Mouse (Mus musculus): ENCODE results near the gene Aadac. TPM values are rescaled to one million over a fixed set of nuclear protein-coding genes. Genes with fewer than 3 reads are reported as not detected.

Gene Aadac
- polyA plus RNA-seq (2015; fragmentation: Nextera tagmentation; extraction: Ambion mirVana): 2.6 TPM in 1 of 2 replicates, not detected in the other

- Histone ChIP-seq H3K27me3 (no peaks in the 10 kb centered on the region), H3K27ac (no peak within 1 kb of the TSS), H3K9ac (no peak within 1 kb of the TSS), H3K36me3 (no peaks in the 10 kb centered on the region), H3K4me1 (no peaks in the 10 kb centered on the region), H3K4me2 (no peak within 1 kb of the TSS), H3K9me3 (no peaks in the 10 kb centered on the region), H3K4me3 (no peak within 1 kb of the TSS)
- ATAC-seq (ENCODE audit: insufficient number of reproducible peaks, insufficient read depth, low FRiP score, low TSS enrichment, low read depth): no peak
- WGBS: 71% methylated on average over 1 of the region's 1 CpGs
These were observed at the start of gene Aadac for GRCm38 (mm10) chr3:60025417-60025816. TSS of gene Aadac (plus strand) at chr3:60025717.

- Histone ChIP-seq H3K27ac (no peak overlapping the region), H3K4me3 (no peak overlapping the region), H3K36me3 (no peaks in the 10 kb centered on the region), H3K27me3 (no peaks in the 10 kb centered on the region), H3K4me2 (no peak overlapping the region), H3K9me3 (no peaks in the 10 kb centered on the region), H3K9ac (no peak overlapping the region), H3K4me1 (no peaks in the 10 kb centered on the region)
- no peak for ATAC-seq (ENCODE audit: insufficient number of reproducible peaks, insufficient read depth, low FRiP score, low TSS enrichment, low read depth)
These were observed 21.9 kb upstream of the Aadac start for GRCm38 (mm10) chr3:60003622-60004021.

GRCm38 (mm10) chr3:60006443-60006842 is 19.1 kb upstream of the Aadac start, which contains the start of gene Aadacl2:
TSS of gene Aadacl2 (plus strand) at chr3:60006743.
- H3K4me3 ChIP-seq: no peak within 1 kb of the TSS
- ATAC-seq (ENCODE audit: insufficient number of reproducible peaks, insufficient read depth, low FRiP score, low TSS enrichment, low read depth): no peak
- 81% methylated on average over 1 of the region's 1 CpGs for WGBS
- no peaks in the 10 kb centered on the region for H3K27me3 ChIP-seq
- H3K27ac ChIP-seq: no peak within 1 kb of the TSS
- H3K4me1 ChIP-seq: no peaks in the 10 kb centered on the region
- no peak within 1 kb of the TSS for H3K9ac ChIP-seq
- H3K36me3 ChIP-seq: no peaks in the 10 kb centered on the region
- no peaks in the 10 kb centered on the region for H3K9me3 ChIP-seq
- no peak within 1 kb of the TSS for H3K4me2 ChIP-seq

GRCm38 (mm10) chr3:60031511-60031910 is 6.0 kb downstream of the Aadac start:
- Histone ChIP-seq H3K9me3 (no peaks in the 10 kb centered on the region), H3K27ac (no peak overlapping the region), H3K36me3 (no peaks in the 10 kb centered on the region), H3K4me1 (no peaks in the 10 kb centered on the region), H3K4me2 (no peak overlapping the region), H3K9ac (no peak overlapping the region), H3K27me3 (no peaks in the 10 kb centered on the region), H3K4me3 (no peak overlapping the region)
- 86% methylated on average over 4 of the region's 4 CpGs for WGBS
- no peak for ATAC-seq (ENCODE audit: insufficient number of reproducible peaks, insufficient read depth, low FRiP score, low TSS enrichment, low read depth)

GRCm38 (mm10) chr3:60046221-60046913 is 20.9 kb downstream of the Aadac start:
- no peak overlapping the region for H3K27ac ChIP-seq
- H3K36me3 ChIP-seq: no peaks in the 10 kb centered on the region
- ATAC-seq (ENCODE audit: insufficient number of reproducible peaks, insufficient read depth, low FRiP score, low TSS enrichment, low read depth): no peak
- no peaks in the 10 kb centered on the region for H3K4me1 ChIP-seq
- H3K9ac ChIP-seq: no peak overlapping the region
- H3K4me3 ChIP-seq: no peak overlapping the region
- 82% methylated on average over 3 of the region's 3 CpGs for WGBS
- H3K9me3 ChIP-seq: no peaks in the 10 kb centered on the region
- H3K4me2 ChIP-seq: no peak overlapping the region
- H3K27me3 ChIP-seq: no peaks in the 10 kb centered on the region

- Histone ChIP-seq H3K27ac (no peak overlapping the region), H3K36me3 (no peaks in the 10 kb centered on the region), H3K9ac (no peak overlapping the region), H3K9me3 (no peaks in the 10 kb centered on the region), H3K4me3 (no peak overlapping the region), H3K4me2 (no peak overlapping the region), H3K4me1 (no peaks in the 10 kb centered on the region), H3K27me3 (no peaks in the 10 kb centered on the region)
- 82% methylated on average over 3 of the region's 3 CpGs for WGBS
- ATAC-seq (ENCODE audit: insufficient number of reproducible peaks, insufficient read depth, low FRiP score, low TSS enrichment, low read depth): no peak
These were observed 27.9 kb downstream of the Aadac start for GRCm38 (mm10) chr3:60053231-60053927.

GRCm38 (mm10) chr3:60053931-60054330 is 28.4 kb downstream of the Aadac start:
- Histone ChIP-seq H3K9ac (no peak overlapping the region), H3K36me3 (no peaks in the 10 kb centered on the region), H3K27me3 (no peaks in the 10 kb centered on the region), H3K27ac (no peak overlapping the region), H3K4me1 (no peaks in the 10 kb centered on the region), H3K4me2 (no peak overlapping the region), H3K4me3 (no peak overlapping the region), H3K9me3 (no peaks in the 10 kb centered on the region)
- no peak for ATAC-seq (ENCODE audit: insufficient number of reproducible peaks, insufficient read depth, low FRiP score, low TSS enrichment, low read depth)
- WGBS: 78% methylated on average over 2 of the region's 2 CpGs

- 27% methylated on average over 3 of the region's 3 CpGs for WGBS
These were observed 30.9 kb downstream of the Aadac start for GRCm38 (mm10) chr3:60056451-60056850.

GRCm38 (mm10) chr3:60057070-60057808 is 31.7 kb downstream of the Aadac start:
- H3K27me3 ChIP-seq: no peaks in the 10 kb centered on the region
- no peak overlapping the region for H3K9ac ChIP-seq
- ATAC-seq (ENCODE audit: insufficient number of reproducible peaks, insufficient read depth, low FRiP score, low TSS enrichment, low read depth): no peak
- H3K4me1 ChIP-seq: no peaks in the 10 kb centered on the region
- no peak overlapping the region for H3K27ac ChIP-seq
- no peaks in the 10 kb centered on the region for H3K36me3 ChIP-seq
- H3K4me3 ChIP-seq: no peak overlapping the region
- no peak overlapping the region for H3K4me2 ChIP-seq
- no peaks in the 10 kb centered on the region for H3K9me3 ChIP-seq
- 88% methylated on average over 2 of the region's 2 CpGs for WGBS

More at GRCm38 (mm10) chr3:60056451-60056850, 30.9 kb downstream of the Aadac start:
- H3K27me3 ChIP-seq: no peaks in the 10 kb centered on the region
- no peaks in the 10 kb centered on the region for H3K4me1 ChIP-seq
- ATAC-seq (ENCODE audit: insufficient number of reproducible peaks, insufficient read depth, low FRiP score, low TSS enrichment, low read depth): no peak
- no peak overlapping the region for H3K27ac ChIP-seq
- no peak overlapping the region for H3K4me3 ChIP-seq
- H3K9ac ChIP-seq: no peak overlapping the region
- no peaks in the 10 kb centered on the region for H3K9me3 ChIP-seq
- H3K36me3 ChIP-seq: no peaks in the 10 kb centered on the region
- H3K4me2 ChIP-seq: no peak overlapping the region

GRCm38 (mm10) chr3:60057809-60058082 is 32.2 kb downstream of the Aadac start:
- H3K9me3 ChIP-seq: no peaks in the 10 kb centered on the region
- no peaks in the 10 kb centered on the region for H3K4me1 ChIP-seq
- H3K27ac ChIP-seq: no peak overlapping the region
- H3K36me3 ChIP-seq: no peaks in the 10 kb centered on the region
- no peak overlapping the region for H3K9ac ChIP-seq
- no peak overlapping the region for H3K4me2 ChIP-seq
- H3K27me3 ChIP-seq: no peaks in the 10 kb centered on the region
- no peak overlapping the region for H3K4me3 ChIP-seq
- no peak for ATAC-seq (ENCODE audit: insufficient number of reproducible peaks, insufficient read depth, low FRiP score, low TSS enrichment, low read depth)
- 79% methylated on average over 1 of the region's 1 CpGs for WGBS

GRCm38 (mm10) chr3:60078883-60079415 is 53.4 kb downstream of the Aadac start:
- Histone ChIP-seq H3K4me1 (no peaks in the 10 kb centered on the region), H3K4me3 (no peak overlapping the region), H3K9ac (no peak overlapping the region), H3K4me2 (no peak overlapping the region), H3K27me3 (no peaks in the 10 kb centered on the region), H3K9me3 (no peaks in the 10 kb centered on the region), H3K36me3 (no peaks in the 10 kb centered on the region), H3K27ac (no peak overlapping the region)
- 79% methylated on average over 1 of the region's 1 CpGs for WGBS
- ATAC-seq (ENCODE audit: insufficient number of reproducible peaks, insufficient read depth, low FRiP score, low TSS enrichment, low read depth): no peak
